Comparison of ENCODE assay signal across 7 mouse cellular contexts in genomic region chr8:11187581-11188271, GRCm38 (mm10).
DNase-seq lines count a peak whose midpoint lies in the region; ATAC-seq lines count a peak whose summit lies in the region.

No protein-coding gene starts in this region.

- no peak overlapping the region for H3K27ac ChIP-seq in intestine, embryonic 15.5 days

- 3% methylated on average over 46 of the region's 46 CpGs for WGBS in intestine, embryonic 15.5 days

- peaks cover 19% of the 10 kb centered on the region for H3K4me1 ChIP-seq in intestine, embryonic 15.5 days (replicated peaks)

- H3K27me3 ChIP-seq in intestine, embryonic 15.5 days (replicated peaks), result peaks cover 10% of the 10 kb centered on the region

- peak; percentile 85 for ATAC-seq in common myeloid progenitor, adult 5-6 weeks (replicated peaks; ENCODE audit: low read depth, poor library complexity, severe bottlenecking)
- peak; percentile 77 for ATAC-seq in intestine, embryonic 15.5 days
- peak; percentile 80 for ATAC-seq in megakaryocyte-erythroid progenitor cell, adult 5-6 weeks (replicated peaks; ENCODE audit: low FRiP score, low TSS enrichment, poor library complexity, severe bottlenecking)

- peak overlapping the region; percentile 32 for H3K4me3 ChIP-seq in intestine, embryonic 15.5 days (replicated peaks)

- no peaks in the 10 kb centered on the region for H3K9me3 ChIP-seq in intestine, embryonic 15.5 days

- DNase-seq in adrenal gland, adult 18-20 months (ENCODE audit: low spot score in 2 of 2), result peak; percentile 61 to 71
- DNase-seq in gastrocnemius, postnatal 14 days, result peak; percentile 67
- DNase-seq in left cerebral cortex, postnatal 14 days (ENCODE audit: low spot score in 2 of 2), result peak; percentile 57 to 71
- DNase-seq in right cerebral cortex, postnatal 25 days, result peak; percentile 79

- H3K4me2 ChIP-seq in intestine, embryonic 15.5 days (replicated peaks), result peak overlapping the region; percentile 73

- H3K36me3 ChIP-seq in intestine, embryonic 15.5 days, result no peaks in the 10 kb centered on the region

- peak overlapping the region; percentile 5; the same call in 1 of the 2 replicates for H3K9ac ChIP-seq in intestine, embryonic 15.5 days

- intact Hi-C loops in gastrocnemius, postnatal 14 days (cut with DNase I; ENCODE audit: low total_unique reads), result loop anchor here (5.0 kb wide), 2 partner anchors 620 to 745 kb away; no protein-coding TSS in a partner anchor
- intact Hi-C loops in left cerebral cortex, postnatal 14 days (cut with DNase I), result loop anchor here (5.0 kb wide), 2 partner anchors 175 to 615 kb away; no protein-coding TSS in a partner anchor
